Mouse (Mus musculus) 3T3-L1 (cell line): ENCODE measurements around the gene Vav3.

Experiments used
- DNase-seq: peaks from one replicate; pipeline ENCODE4 v3.0.0-alpha.2; 2015; ENCODE audit warnings: low read depth, low spot score

The Vav3 gene

GRCm38 (mm10) chr3:109578347-109578746 lies 237.9 kb downstream of the Vav3 start:
- no peak for DNase-seq

GRCm38 (mm10) chr3:109578983-109579382 lies 238.5 kb downstream of the Vav3 start:
- DNase-seq: no peak

GRCm38 (mm10) chr3:109585946-109586345 lies 245.5 kb downstream of the Vav3 start:
- no peak for DNase-seq

- DNase-seq: no peak
Observed at GRCm38 (mm10) chr3:109592970-109593369, 252.5 kb downstream of the Vav3 start.

GRCm38 (mm10) chr3:109596084-109596483 lies 255.6 kb downstream of the Vav3 start:
- no peak for DNase-seq

- no peak for DNase-seq
Observed at GRCm38 (mm10) chr3:109600699-109601451, 260.4 kb downstream of the Vav3 start.

GRCm38 (mm10) chr3:109602753-109603152 lies 262.3 kb downstream of the Vav3 start:
- peak; percentile 50 for DNase-seq

GRCm38 (mm10) chr3:109606121-109606520 lies 265.7 kb downstream of the Vav3 start:
- no peak for DNase-seq

GRCm38 (mm10) chr3:109621721-109622120 lies 281.3 kb downstream of the Vav3 start:
- no peak for DNase-seq

- DNase-seq: peak; percentile 8
Observed at GRCm38 (mm10) chr3:109622361-109622760, 281.9 kb downstream of the Vav3 start.

- no peak for DNase-seq
Observed at GRCm38 (mm10) chr3:109622816-109623215, 282.4 kb downstream of the Vav3 start.

GRCm38 (mm10) chr3:109623770-109624169 lies 283.3 kb downstream of the Vav3 start:
- DNase-seq: peak; percentile 14

- no peak for DNase-seq
Observed at GRCm38 (mm10) chr3:109636045-109636444, 295.6 kb downstream of the Vav3 start.

GRCm38 (mm10) chr3:109639386-109639785 lies 298.9 kb downstream of the Vav3 start:
- peak; percentile 8 for DNase-seq

GRCm38 (mm10) chr3:109640796-109641195 lies 300.3 kb downstream of the Vav3 start:
- peak; percentile 67 for DNase-seq

GRCm38 (mm10) chr3:109648242-109648641 lies 307.8 kb downstream of the Vav3 start:
- no peak for DNase-seq

- DNase-seq: peak; percentile 26
Observed at GRCm38 (mm10) chr3:109651479-109651878, 311.0 kb downstream of the Vav3 start.

GRCm38 (mm10) chr3:109652860-109653631 lies 312.6 kb downstream of the Vav3 start:
- DNase-seq: no peak

- DNase-seq: no peak
Observed at GRCm38 (mm10) chr3:109654386-109654785, 313.9 kb downstream of the Vav3 start.

GRCm38 (mm10) chr3:109671716-109672115 lies 331.3 kb downstream of the Vav3 start:
- no peak for DNase-seq

- DNase-seq: peak; percentile 31
Observed at GRCm38 (mm10) chr3:109672925-109673324, 332.5 kb downstream of the Vav3 start.

GRCm38 (mm10) chr3:109680281-109680680 lies 339.8 kb downstream of the Vav3 start:
- no peak for DNase-seq

- no peak for DNase-seq
Observed at GRCm38 (mm10) chr3:109681863-109682262, 341.4 kb downstream of the Vav3 start.
